In genomic region chr15:95805022-95805471, GRCm38 (mm10) we compare ENCODE assay signal across 9 mouse cellular contexts. TPM values are rescaled to one million over a fixed set of nuclear protein-coding genes. Genes with fewer than 3 reads are reported as not detected.
DNase-seq lines count a peak whose midpoint lies in the region; ATAC-seq and TF ChIP-seq lines count a peak whose summit lies in the region.
"Had no signal": no experiment of that assay in that cellular context is flagged by ENCODE, and none has a peak within 500 bp of the region (broad histone marks: within the 10 kb centered on the region; RNA-seq: fewer than 3 reads in every experiment).

No protein-coding gene starts in this region.

- no peaks in the 10 kb centered on the region for H3K27me3 ChIP-seq in neural tube, embryonic 13.5 days
- no peaks in the 10 kb centered on the region for H3K27me3 ChIP-seq in stomach, embryonic 16.5 days (ENCODE audit: control insufficient read depth, insufficient read depth, low read length)

- no peaks in the 10 kb centered on the region for H3K36me3 ChIP-seq in neural tube, embryonic 13.5 days
- no peaks in the 10 kb centered on the region for H3K36me3 ChIP-seq in stomach, embryonic 16.5 days (ENCODE audit: control insufficient read depth, insufficient read depth, low read length)

- no peak for TF ChIP-seq CTCF in cortical plate, adult 2 months (IDR thresholded peaks at IDR 0.05; ENCODE audit: extremely low read depth, insufficient read depth, low read length)

- 63% methylated on average over 5 of the region's 5 CpGs for WGBS in neural tube, embryonic 13.5 days
- WGBS in stomach, embryonic 16.5 days: 54% methylated on average over 5 of the region's 5 CpGs

- no peak overlapping the region for H3K4me2 ChIP-seq in neural tube, embryonic 13.5 days
- no peak overlapping the region for H3K4me2 ChIP-seq in stomach, embryonic 16.5 days (ENCODE audit: low read depth, low read length)

- peaks cover 42% of the 10 kb centered on the region for H3K4me1 ChIP-seq in neural tube, embryonic 13.5 days (replicated peaks)
- H3K4me1 ChIP-seq in cortical plate, adult 2 months (ENCODE audit: control insufficient read depth, insufficient read depth, low read length): peaks cover 12% of the 10 kb centered on the region
- H3K4me1 ChIP-seq in stomach, embryonic 16.5 days (ENCODE audit: control insufficient read depth, insufficient read depth, low read length): peaks cover 26% of the 10 kb centered on the region

- DNase-seq in neural tube, embryonic 10.5 days (ENCODE audit: extremely low spot score, low spot score): no peak
- DNase-seq in kidney, adult 11 months: peak; percentile 32
- no peak for DNase-seq in thymus, postnatal 10 days (ENCODE audit: low spot score in 2 of 2)
- no peak for DNase-seq in left cerebral cortex, adult 11 months (ENCODE audit: low spot score)
- DNase-seq in lung, postnatal 14 days: no peak
- DNase-seq: cerebellum, postnatal 14 days had no signal

- H3K4me3 ChIP-seq in neural tube, embryonic 13.5 days: no peak overlapping the region
- H3K4me3 ChIP-seq in cortical plate, adult 2 months (ENCODE audit: insufficient read depth, low read length): no peak overlapping the region
- H3K4me3 ChIP-seq in stomach, embryonic 16.5 days (replicated peaks; ENCODE audit: low read length): no peak overlapping the region

- H3K9ac ChIP-seq in neural tube, embryonic 13.5 days: 0 out of 2 replicates have a peak overlapping the region, but pooled peaks have one; percentile 38
- H3K9ac ChIP-seq in stomach, embryonic 16.5 days (ENCODE audit: low read length): no peak overlapping the region

- H3K9me3 ChIP-seq in neural tube, embryonic 13.5 days: no peaks in the 10 kb centered on the region
- no peaks in the 10 kb centered on the region for H3K9me3 ChIP-seq in stomach, embryonic 16.5 days (replicated peaks; ENCODE audit: control insufficient read depth, low read length)

- H3K27ac ChIP-seq in neural tube, embryonic 13.5 days (replicated peaks): peak overlapping the region; percentile 23; the same call in 1 of the 2 replicates
- H3K27ac ChIP-seq in cortical plate, adult 2 months (ENCODE audit: insufficient read depth, low read length): peak overlapping the region; percentile 19
- peak overlapping the region; percentile 84 for H3K27ac ChIP-seq in stomach, embryonic 16.5 days (ENCODE audit: low read length)

- no peak for ATAC-seq in neural tube, embryonic 13.5 days (ENCODE audit: low read depth)
- ATAC-seq in stomach, embryonic 16.5 days (ENCODE audit: insufficient read depth, low FRiP score): no peak

- TF ChIP-seq POLR2A in cortical plate, adult 2 months (IDR thresholded peaks at IDR 0.05; ENCODE audit: extremely low read depth, insufficient read depth, low read length): no peak

RNA-seq across cellular contexts. Expression of gene Ano6, which starts 14.4 kb away (rescaled TPM):
- polyA plus RNA-seq in neural tube, embryonic 13.5 days (2015; fragmentation: Nextera tagmentation; extraction: Ambion mirVana): 30.2 and 30.8 TPM in 2 replicates
- polyA plus RNA-seq in cortical plate, adult 2 months (2012; rRNA removed): 16.4 and 16.7 TPM in 2 replicates
- polyA plus RNA-seq in stomach, embryonic 16.5 days (2015; fragmentation: Nextera tagmentation; extraction: Ambion mirVana): 41.8 and 44.9 TPM in 2 replicates

Comparison
In these comparisons a context has a peak if more than half of its experiments do, and no peak if none do; other contexts are left out.
1. H3K27ac ChIP-seq: peak in every context shown above with its lines; median percentile 84 in stomach, embryonic 16.5 days; 23 in neural tube, embryonic 13.5 days; 19 in cortical plate, adult 2 months.